Mouse (Mus musculus) heart, adult 2 months (tissue): ENCODE results near the gene Rnf150. TPM values are rescaled to one million over a fixed set of nuclear protein-coding genes. Genes with fewer than 3 reads are reported as not detected.

Source experiments
- DNase-seq, 2 experiments: peaks; one replicate each; pipeline ENCODE4 v3.0.0; 2021
- H3K27ac ChIP-seq: fragments of 200-600 bp; 2 replicates; pipeline ENCODE4 v1.8.1; 2022
- H3K27me3 ChIP-seq: fragments of 200-500 bp; 2 replicates; pipeline ENCODE4 v1.6.1; 2012; ENCODE audit warnings: mild to moderate bottlenecking, low read length, inconsistent platforms, mixed read lengths; ENCODE audit not compliant: control insufficient read depth, insufficient read depth
- H3K36me3 ChIP-seq: fragments of 200-500 bp; 2 replicates; pipeline ENCODE4 v1.6.1; 2012; ENCODE audit warnings: low read length, inconsistent platforms; ENCODE audit not compliant: control insufficient read depth, insufficient read depth
- H3K4me1 ChIP-seq: fragments of 200-500 bp; 2 replicates; pipeline ENCODE4 v1.6.1; 2011; ENCODE audit warnings: low read length; ENCODE audit not compliant: control insufficient read depth, insufficient read depth
- H3K4me3 ChIP-seq: fragments of 200-600 bp; 2 replicates; pipeline ENCODE4 v1.8.1; 2022
- H3K79me2 ChIP-seq: fragments of 200-500 bp; replicated peaks from 2 replicates; pipeline ENCODE4 v1.6.1; 2012; ENCODE audit warnings: mild to moderate bottlenecking, inconsistent platforms, low read length, moderate library complexity, mixed read lengths; ENCODE audit not compliant: control insufficient read depth, insufficient read depth
- H3K9ac ChIP-seq: fragments of 200-500 bp; 2 replicates; pipeline ENCODE4 v1.6.1; 2012; ENCODE audit warnings: low read depth, mild to moderate bottlenecking, control low read depth, inconsistent platforms, low read length, mixed read lengths
- CTCF ChIP-seq: fragments of 200-600 bp; IDR thresholded peaks from 2 replicates; pipeline ENCODE4 v1.8.1; 2022; ENCODE audit warnings: antibody characterized with exemption, mild to moderate bottlenecking, moderate library complexity
- EP300 ChIP-seq: fragments of 200-500 bp; IDR thresholded peaks from 2 replicates; pipeline ENCODE4 v1.6.1; 2011; ENCODE audit warnings: low read depth, low read length, control low read depth; ENCODE audit not compliant: insufficient read depth
- POLR2A ChIP-seq: fragments of 200-500 bp; IDR thresholded peaks from 2 replicates; pipeline ENCODE4 v1.6.1; 2011; ENCODE audit warnings: mild to moderate bottlenecking, low read depth, low read length, control low read depth; ENCODE audit not compliant: insufficient read depth
- whole genome bisulfite sequencing: fragments of 180-500 bp; shearing (Covaris S2); methylation state at CpG from one replicate; pipeline ENCODE4 v1.1.7; 2018; 5-methylcytosine and 5-hydroxymethylcytosine counted together
- intact Hi-C: fragments of 180-260 bp; cut with DNase I; formaldehyde crosslinking; loops from one replicate; pipeline ENCODE4 v1.15.1; 2025
- polyA plus RNA-seq: library from polyadenylated mRNA; depleted of rRNA; stranded (reverse); fragments of >200 nt; gene quantifications from 2 replicates; pipeline ENCODE4 v1.2.3, GENCODE M21; 2012
- total RNA-seq, 2 experiments: library from RNA; stranded (reverse); gene quantifications; 2 replicates each; pipeline ENCODE4 v1.2.3; 2021

Rnf150 gene
- total and polyA plus RNA-seq, 3 experiments = 6.6 to 14.2 (median 12.2) TPM

DNA sequence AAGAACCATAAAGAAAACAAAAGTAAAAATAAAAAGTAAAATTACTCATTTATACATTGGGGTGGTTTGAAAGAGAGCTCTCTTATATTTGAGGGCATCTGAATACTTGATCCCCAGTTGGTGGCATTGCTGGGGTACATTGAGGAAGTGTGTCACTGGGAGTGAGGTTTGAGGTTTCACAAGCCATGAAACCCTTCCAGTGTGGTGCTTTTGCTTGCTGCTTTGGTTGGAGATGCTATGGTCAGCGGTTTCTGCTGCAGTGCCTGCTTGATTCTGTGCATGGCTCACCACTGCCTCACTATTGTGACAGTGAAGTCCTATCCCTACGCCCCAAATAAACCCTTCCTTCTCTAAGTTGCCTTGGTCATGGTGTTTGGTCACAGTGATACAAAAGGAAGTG is 10.9 kb downstream of the Rnf150 start:
- Histone ChIP-seq H3K27ac (no peak overlapping the region), H3K4me1 (peaks cover 12% of the 10 kb centered on the region), H3K27me3 (no peaks in the 10 kb centered on the region), H3K79me2 (peaks cover 4% of the 10 kb centered on the region; the same call in 1 of the 2 replicates), H3K9ac (no peak overlapping the region), H3K4me3 (no peak overlapping the region), H3K36me3 (peaks cover 3% of the 10 kb centered on the region; the same call in 1 of the 2 replicates)
- 82% methylated on average over 2 of the region's 2 CpGs for WGBS
- TF ChIP-seq POLR2A = no peak
- TF ChIP-seq EP300 = no peak
- no peak for TF ChIP-seq CTCF
- no peak for DNase-seq
- intact Hi-C loops = no loop called here

DNA sequence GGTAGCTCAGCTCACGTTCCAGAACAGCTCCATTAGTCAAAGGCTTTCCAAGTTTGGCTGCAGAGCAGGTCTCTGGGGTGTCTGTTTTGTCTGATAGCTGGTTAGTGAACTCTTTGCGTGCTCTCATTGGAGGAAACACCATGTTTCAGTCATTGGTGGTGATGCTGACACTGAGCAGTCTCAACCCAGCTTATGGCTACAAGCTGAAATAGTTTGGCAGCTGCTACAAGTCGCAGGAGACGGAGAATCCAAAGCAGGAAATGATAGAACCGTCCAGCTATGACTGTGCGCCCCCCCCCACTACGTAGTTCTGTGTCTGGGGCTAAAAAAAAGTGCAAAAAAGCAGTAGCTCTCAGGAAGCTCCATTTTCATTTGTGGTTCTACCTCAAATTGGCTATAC is 12.0 kb downstream of the Rnf150 start:
- intact Hi-C loops = loop anchor here (5.0 kb wide), 1 partner anchor 67 kb away; no protein-coding TSS in a partner anchor
- Histone ChIP-seq H3K4me3 (no peak overlapping the region), H3K79me2 (peaks cover 4% of the 10 kb centered on the region), H3K9ac (no peak overlapping the region), H3K4me1 (peaks cover 9% of the 10 kb centered on the region), H3K27me3 (no peaks in the 10 kb centered on the region), H3K36me3 (peaks cover 2% of the 10 kb centered on the region; the same call in 1 of the 2 replicates), H3K27ac (peak overlapping the region; percentile 18; the same call in 1 of the 2 replicates)
- no peak for TF ChIP-seq EP300
- no peak for TF ChIP-seq POLR2A
- no peak for TF ChIP-seq CTCF
- 8% methylated on average over 7 of the region's 7 CpGs for WGBS
- DNase-seq = peak; percentile 32 to 41

DNA sequence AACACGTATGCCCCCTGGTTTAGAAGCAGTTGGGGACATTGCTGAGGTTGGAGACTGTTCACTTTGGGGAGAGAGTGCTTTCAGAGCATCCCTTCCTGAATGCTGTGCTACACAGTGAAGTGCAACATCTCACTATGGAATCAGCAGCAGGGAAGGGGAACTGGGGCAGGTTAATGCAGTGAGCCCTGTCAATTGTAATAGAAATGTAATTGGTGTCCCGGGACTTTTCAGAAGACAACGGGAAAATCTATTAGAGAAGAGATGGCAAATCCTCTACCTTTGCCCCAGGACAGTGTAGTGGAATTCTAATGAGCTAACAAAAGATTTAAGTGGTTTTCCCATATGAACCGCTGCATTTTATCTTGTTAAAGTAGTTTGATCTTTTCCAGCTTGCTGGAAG is 21.3 kb downstream of the Rnf150 start:
- H3K4me3 ChIP-seq = no peak overlapping the region
- H3K27me3 ChIP-seq = no peaks in the 10 kb centered on the region
- DNase-seq = no peak
- H3K9ac ChIP-seq = no peak overlapping the region
- no peak overlapping the region for H3K27ac ChIP-seq
- TF ChIP-seq CTCF (no peak), EP300 (no peak), POLR2A (no peak)
- intact Hi-C loops = no loop called here
- H3K79me2 ChIP-seq = peaks cover 2% of the 10 kb centered on the region
- peaks cover 1% of the 10 kb centered on the region for H3K4me1 ChIP-seq
- H3K36me3 ChIP-seq = peaks cover 4% of the 10 kb centered on the region; the same call in 1 of the 2 replicates
- 61% methylated on average over 4 of the region's 4 CpGs for WGBS

DNA sequence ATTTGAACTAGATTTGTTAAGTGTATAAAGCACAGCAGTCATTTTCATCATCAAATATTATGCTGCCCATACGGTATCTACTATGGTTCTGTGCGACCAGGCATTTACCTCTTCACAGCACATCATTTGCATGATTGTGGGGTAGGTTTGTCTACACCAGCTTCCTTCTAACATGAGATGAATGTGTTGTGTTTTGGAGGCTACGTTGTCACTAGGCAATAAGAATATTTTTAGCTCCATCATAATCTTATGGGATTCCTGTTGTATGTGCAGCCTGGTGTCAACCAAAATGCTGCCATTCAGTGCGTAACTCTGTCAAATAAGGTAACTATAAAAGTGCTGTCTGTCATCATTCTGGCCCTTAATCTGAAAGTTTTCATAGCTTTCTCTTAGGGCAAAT is 24.1 kb downstream of the Rnf150 start:
- TF ChIP-seq EP300 (no peak), CTCF (no peak), POLR2A (no peak)
- peaks cover 4% of the 10 kb centered on the region; the same call in 1 of the 2 replicates for H3K36me3 ChIP-seq
- no peak overlapping the region for H3K4me3 ChIP-seq
- WGBS = 49% methylated on average over 4 of the region's 4 CpGs
- intact Hi-C loops = no loop called here
- no peak for DNase-seq
- H3K27me3 ChIP-seq = no peaks in the 10 kb centered on the region
- H3K4me1 ChIP-seq = peaks cover 1% of the 10 kb centered on the region
- peaks cover 5% of the 10 kb centered on the region; the same call in 1 of the 2 replicates for H3K79me2 ChIP-seq
- H3K9ac ChIP-seq = no peak overlapping the region
- peak overlapping the region; percentile 36 for H3K27ac ChIP-seq

DNA sequence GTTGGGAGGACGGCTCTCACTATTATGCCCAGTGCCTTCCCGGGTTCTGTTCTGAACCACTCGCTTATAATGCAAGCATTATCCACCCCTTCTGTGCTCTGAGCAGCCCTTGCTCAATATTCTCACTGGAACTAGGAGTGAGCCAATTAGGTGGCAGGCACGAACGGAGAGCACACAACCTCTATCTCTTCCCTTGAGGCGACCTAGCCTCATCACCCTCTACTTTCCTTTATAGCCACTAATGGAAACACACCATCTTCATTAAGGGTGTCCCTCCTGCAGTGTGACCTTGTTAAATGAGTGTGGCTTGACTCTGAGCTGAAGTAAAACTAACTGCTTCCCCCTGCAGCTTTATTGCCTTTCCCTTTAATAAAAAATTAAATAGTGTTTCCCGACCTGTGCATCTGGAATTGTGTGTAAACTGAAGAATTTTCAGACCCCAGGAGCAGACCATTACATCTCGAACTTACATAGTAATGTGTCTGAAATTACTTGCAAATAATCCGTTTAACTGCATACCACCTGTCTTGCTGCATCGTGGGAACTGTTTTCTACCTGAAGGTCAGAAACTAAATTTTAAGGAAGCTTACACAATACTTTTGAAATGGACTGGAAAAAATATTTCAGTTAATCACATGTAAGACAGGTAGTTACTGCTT is 26.0 kb downstream of the Rnf150 start:
- WGBS = 84% methylated on average over 10 of the region's 10 CpGs
- H3K4me1 ChIP-seq = peaks cover 2% of the 10 kb centered on the region
- H3K27ac ChIP-seq = no peak overlapping the region
- no peak overlapping the region for H3K9ac ChIP-seq
- H3K4me3 ChIP-seq = no peak overlapping the region
- H3K79me2 ChIP-seq = peaks cover 5% of the 10 kb centered on the region; the same call in 1 of the 2 replicates
- intact Hi-C loops = no loop called here
- no peak for DNase-seq
- no peak for TF ChIP-seq POLR2A
- TF ChIP-seq CTCF = no peak
- TF ChIP-seq EP300 = no peak
- H3K27me3 ChIP-seq = no peaks in the 10 kb centered on the region
- peaks cover 7% of the 10 kb centered on the region for H3K36me3 ChIP-seq

DNA sequence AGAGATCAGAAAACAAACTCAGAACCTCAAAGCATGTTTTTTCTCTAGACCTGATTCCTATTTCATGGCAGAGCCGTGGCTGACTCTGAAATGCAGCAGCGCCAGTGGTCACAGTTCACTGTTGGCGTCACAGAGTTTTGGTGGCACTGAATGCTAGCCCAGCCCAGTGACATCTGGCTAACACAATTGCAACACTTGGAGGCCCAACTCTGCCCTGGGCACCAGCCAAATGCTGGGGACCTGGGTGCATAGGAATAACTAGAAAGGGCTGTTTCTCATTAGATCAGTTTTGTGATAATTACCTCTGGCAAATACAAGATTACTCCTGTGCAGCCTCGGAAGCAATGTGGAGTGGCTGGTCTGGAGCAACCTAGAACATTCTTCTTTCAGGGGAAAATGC is 31.9 kb downstream of the Rnf150 start:
- Histone ChIP-seq H3K9ac (no peak overlapping the region), H3K36me3 (peaks cover 3% of the 10 kb centered on the region), H3K27ac (no peak overlapping the region), H3K4me3 (no peak overlapping the region), H3K79me2 (0 out of 2 replicates have a peak, but pooled peaks cover 2% of the 10 kb centered on the region), H3K4me1 (peaks cover 2% of the 10 kb centered on the region), H3K27me3 (no peaks in the 10 kb centered on the region)
- 67% methylated on average over 4 of the region's 4 CpGs for WGBS
- intact Hi-C loops = no loop called here
- TF ChIP-seq EP300 = no peak
- DNase-seq = peak in 1 of 2 experiments; percentile 27
